Mouse (Mus musculus): Measurements from ENCODE around the gene Ints4. TPM values are rescaled to one million over a fixed set of nuclear protein-coding genes. Genes with fewer than 3 reads are reported as not detected.

Ints4 gene
- polyA plus RNA-seq, 1 experiment from 2014 or later: 49.8 TPM

GRCm38 (mm10) chr7:97495052-97495451, 14.3 kb downstream of the Ints4 start:
- peaks cover 17% of the 10 kb centered on the region for H3K36me3 ChIP-seq (ENCODE audit: control insufficient read depth, insufficient read depth, low read length)

GRCm38 (mm10) chr7:97500555-97501209, 19.9 kb downstream of the Ints4 start:
- no peaks in the 10 kb centered on the region for H3K4me1 ChIP-seq (replicated peaks; ENCODE audit: control insufficient read depth, insufficient read depth, low read length)
- H3K4me2 ChIP-seq (ENCODE audit: low read depth, low read length): no peak overlapping the region
- WGBS: 75% methylated on average over 5 of the region's 5 CpGs
- H3K4me3 ChIP-seq (ENCODE audit: low read length): no peak overlapping the region
- no peak overlapping the region for H3K27ac ChIP-seq (ENCODE audit: low read length)
- no peaks in the 10 kb centered on the region for H3K9me3 ChIP-seq (ENCODE audit: control insufficient read depth, low read length)
- H3K9ac ChIP-seq (ENCODE audit: low read length): no peak overlapping the region
- ATAC-seq (ENCODE audit: low read depth): no peak
- H3K27me3 ChIP-seq (ENCODE audit: control insufficient read depth, insufficient read depth, low read depth, low read length): no peaks in the 10 kb centered on the region
- peaks cover 12% of the 10 kb centered on the region for H3K36me3 ChIP-seq (ENCODE audit: control insufficient read depth, insufficient read depth, low read length)

More at GRCm38 (mm10) chr7:97495052-97495451, 14.3 kb downstream of the Ints4 start:
- ATAC-seq (ENCODE audit: low read depth): no peak
- Histone ChIP-seq H3K9ac (ENCODE audit: low read length) (no peak overlapping the region), H3K4me1 (replicated peaks; ENCODE audit: control insufficient read depth, insufficient read depth, low read length) (no peaks in the 10 kb centered on the region), H3K4me2 (ENCODE audit: low read depth, low read length) (no peak overlapping the region), H3K27me3 (ENCODE audit: control insufficient read depth, insufficient read depth, low read depth, low read length) (no peaks in the 10 kb centered on the region), H3K27ac (ENCODE audit: low read length) (no peak overlapping the region), H3K9me3 (ENCODE audit: control insufficient read depth, low read length) (no peaks in the 10 kb centered on the region), H3K4me3 (ENCODE audit: low read length) (no peak overlapping the region)

GRCm38 (mm10) chr7:97514786-97515185, 34.0 kb downstream of the Ints4 start:
- 67% methylated on average over 1 of the region's 1 CpGs for WGBS
- no peak overlapping the region for H3K27ac ChIP-seq (ENCODE audit: low read length)
- no peaks in the 10 kb centered on the region for H3K4me1 ChIP-seq (replicated peaks; ENCODE audit: control insufficient read depth, insufficient read depth, low read length)
- no peaks in the 10 kb centered on the region for H3K27me3 ChIP-seq (ENCODE audit: control insufficient read depth, insufficient read depth, low read depth, low read length)
- H3K9me3 ChIP-seq (ENCODE audit: control insufficient read depth, low read length): no peaks in the 10 kb centered on the region
- H3K36me3 ChIP-seq (ENCODE audit: control insufficient read depth, insufficient read depth, low read length): peaks cover 14% of the 10 kb centered on the region
- H3K9ac ChIP-seq (ENCODE audit: low read length): no peak overlapping the region
- ATAC-seq (ENCODE audit: low read depth): no peak
- H3K4me3 ChIP-seq (ENCODE audit: low read length): no peak overlapping the region
- no peak overlapping the region for H3K4me2 ChIP-seq (ENCODE audit: low read depth, low read length)

- WGBS: 88% methylated on average over 2 of the region's 2 CpGs
- H3K36me3 ChIP-seq (ENCODE audit: control insufficient read depth, insufficient read depth, low read length): peaks cover 17% of the 10 kb centered on the region
- H3K4me1 ChIP-seq (replicated peaks; ENCODE audit: control insufficient read depth, insufficient read depth, low read length): no peaks in the 10 kb centered on the region
- no peak for ATAC-seq (ENCODE audit: low read depth)
- H3K4me3 ChIP-seq (ENCODE audit: low read length): no peak overlapping the region
- no peak overlapping the region for H3K4me2 ChIP-seq (ENCODE audit: low read depth, low read length)
- no peak overlapping the region for H3K9ac ChIP-seq (ENCODE audit: low read length)
- H3K9me3 ChIP-seq (ENCODE audit: control insufficient read depth, low read length): no peaks in the 10 kb centered on the region
- H3K27me3 ChIP-seq (ENCODE audit: control insufficient read depth, insufficient read depth, low read depth, low read length): no peaks in the 10 kb centered on the region
- H3K27ac ChIP-seq (ENCODE audit: low read length): no peak overlapping the region
Observed at GRCm38 (mm10) chr7:97519935-97520334, 39.2 kb downstream of the Ints4 start.

GRCm38 (mm10) chr7:97535531-97535930, 54.8 kb downstream of the Ints4 start:
- peaks cover 29% of the 10 kb centered on the region for H3K36me3 ChIP-seq (ENCODE audit: control insufficient read depth, insufficient read depth, low read length)
- no peaks in the 10 kb centered on the region for H3K27me3 ChIP-seq (ENCODE audit: control insufficient read depth, insufficient read depth, low read depth, low read length)
- 84% methylated on average over 5 of the region's 5 CpGs for WGBS
- H3K27ac ChIP-seq (ENCODE audit: low read length): no peak overlapping the region
- no peaks in the 10 kb centered on the region for H3K9me3 ChIP-seq (ENCODE audit: control insufficient read depth, low read length)
- H3K9ac ChIP-seq (ENCODE audit: low read length): no peak overlapping the region
- no peak for ATAC-seq (ENCODE audit: low read depth)
- H3K4me2 ChIP-seq (ENCODE audit: low read depth, low read length): no peak overlapping the region
- no peak overlapping the region for H3K4me3 ChIP-seq (ENCODE audit: low read length)
- H3K4me1 ChIP-seq (replicated peaks; ENCODE audit: control insufficient read depth, insufficient read depth, low read length): no peaks in the 10 kb centered on the region

GRCm38 (mm10) chr7:97536571-97536970, 55.8 kb downstream of the Ints4 start:
- no peak overlapping the region for H3K4me2 ChIP-seq (ENCODE audit: low read depth, low read length)
- peaks cover 26% of the 10 kb centered on the region for H3K36me3 ChIP-seq (ENCODE audit: control insufficient read depth, insufficient read depth, low read length)
- no peaks in the 10 kb centered on the region for H3K9me3 ChIP-seq (ENCODE audit: control insufficient read depth, low read length)
- H3K4me3 ChIP-seq (ENCODE audit: low read length): no peak overlapping the region
- WGBS: 88% methylated on average over 5 of the region's 5 CpGs
- H3K4me1 ChIP-seq (replicated peaks; ENCODE audit: control insufficient read depth, insufficient read depth, low read length): no peaks in the 10 kb centered on the region
- no peaks in the 10 kb centered on the region for H3K27me3 ChIP-seq (ENCODE audit: control insufficient read depth, insufficient read depth, low read depth, low read length)
- no peak for ATAC-seq (ENCODE audit: low read depth)
- no peak overlapping the region for H3K27ac ChIP-seq (ENCODE audit: low read length)
- no peak overlapping the region for H3K9ac ChIP-seq (ENCODE audit: low read length)

GRCm38 (mm10) chr7:97546462-97546861, 65.7 kb downstream of the Ints4 start:
- H3K4me3 ChIP-seq (ENCODE audit: low read length): no peak overlapping the region
- no peaks in the 10 kb centered on the region for H3K4me1 ChIP-seq (replicated peaks; ENCODE audit: control insufficient read depth, insufficient read depth, low read length)
- no peaks in the 10 kb centered on the region for H3K27me3 ChIP-seq (ENCODE audit: control insufficient read depth, insufficient read depth, low read depth, low read length)
- H3K9me3 ChIP-seq (ENCODE audit: control insufficient read depth, low read length): no peaks in the 10 kb centered on the region
- ATAC-seq (ENCODE audit: low read depth): no peak
- H3K4me2 ChIP-seq (ENCODE audit: low read depth, low read length): no peak overlapping the region
- H3K36me3 ChIP-seq (ENCODE audit: control insufficient read depth, insufficient read depth, low read length): peaks cover 8% of the 10 kb centered on the region; the same call in 1 of the 2 replicates
- WGBS: 82% methylated on average over 2 of the region's 2 CpGs
- H3K9ac ChIP-seq (ENCODE audit: low read length): no peak overlapping the region
- no peak overlapping the region for H3K27ac ChIP-seq (ENCODE audit: low read length)

- ATAC-seq (ENCODE audit: low read depth): no peak
- Histone ChIP-seq H3K36me3 (ENCODE audit: control insufficient read depth, insufficient read depth, low read length) (no peaks in the 10 kb centered on the region), H3K27me3 (ENCODE audit: control insufficient read depth, insufficient read depth, low read depth, low read length) (no peaks in the 10 kb centered on the region), H3K4me3 (ENCODE audit: low read length) (no peak overlapping the region), H3K4me1 (replicated peaks; ENCODE audit: control insufficient read depth, insufficient read depth, low read length) (no peaks in the 10 kb centered on the region), H3K9me3 (ENCODE audit: control insufficient read depth, low read length) (no peaks in the 10 kb centered on the region), H3K27ac (ENCODE audit: low read length) (no peak overlapping the region), H3K4me2 (ENCODE audit: low read depth, low read length) (no peak overlapping the region), H3K9ac (ENCODE audit: low read length) (no peak overlapping the region)
- WGBS: 92% methylated on average over 10 of the region's 10 CpGs
Observed at GRCm38 (mm10) chr7:97549301-97549700, 68.5 kb downstream of the Ints4 start.

GRCm38 (mm10) chr7:97550673-97551072, 69.9 kb downstream of the Ints4 start:
- H3K9ac ChIP-seq (ENCODE audit: low read length): no peak overlapping the region
- no peak overlapping the region for H3K4me3 ChIP-seq (ENCODE audit: low read length)
- no peaks in the 10 kb centered on the region for H3K36me3 ChIP-seq (ENCODE audit: control insufficient read depth, insufficient read depth, low read length)
- no peak for ATAC-seq (ENCODE audit: low read depth)
- no peaks in the 10 kb centered on the region for H3K9me3 ChIP-seq (ENCODE audit: control insufficient read depth, low read length)
- WGBS: 82% methylated on average over 9 of the region's 9 CpGs
- no peaks in the 10 kb centered on the region for H3K4me1 ChIP-seq (replicated peaks; ENCODE audit: control insufficient read depth, insufficient read depth, low read length)
- H3K27me3 ChIP-seq (ENCODE audit: control insufficient read depth, insufficient read depth, low read depth, low read length): no peaks in the 10 kb centered on the region
- H3K27ac ChIP-seq (ENCODE audit: low read length): no peak overlapping the region
- H3K4me2 ChIP-seq (ENCODE audit: low read depth, low read length): no peak overlapping the region

GRCm38 (mm10) chr7:97563576-97563975, 82.8 kb downstream of the Ints4 start:
- WGBS: 89% methylated on average over 2 of the region's 2 CpGs
- Histone ChIP-seq H3K4me2 (ENCODE audit: low read depth, low read length) (no peak overlapping the region), H3K27me3 (ENCODE audit: control insufficient read depth, insufficient read depth, low read depth, low read length) (no peaks in the 10 kb centered on the region), H3K4me3 (ENCODE audit: low read length) (no peak overlapping the region), H3K4me1 (replicated peaks; ENCODE audit: control insufficient read depth, insufficient read depth, low read length) (no peaks in the 10 kb centered on the region), H3K36me3 (ENCODE audit: control insufficient read depth, insufficient read depth, low read length) (no peaks in the 10 kb centered on the region), H3K9ac (ENCODE audit: low read length) (no peak overlapping the region), H3K27ac (ENCODE audit: low read length) (no peak overlapping the region), H3K9me3 (ENCODE audit: control insufficient read depth, low read length) (no peaks in the 10 kb centered on the region)
- ATAC-seq (ENCODE audit: low read depth): no peak
